ENCODE assay signal across 8 mouse cellular contexts in the genomic region with DNA sequence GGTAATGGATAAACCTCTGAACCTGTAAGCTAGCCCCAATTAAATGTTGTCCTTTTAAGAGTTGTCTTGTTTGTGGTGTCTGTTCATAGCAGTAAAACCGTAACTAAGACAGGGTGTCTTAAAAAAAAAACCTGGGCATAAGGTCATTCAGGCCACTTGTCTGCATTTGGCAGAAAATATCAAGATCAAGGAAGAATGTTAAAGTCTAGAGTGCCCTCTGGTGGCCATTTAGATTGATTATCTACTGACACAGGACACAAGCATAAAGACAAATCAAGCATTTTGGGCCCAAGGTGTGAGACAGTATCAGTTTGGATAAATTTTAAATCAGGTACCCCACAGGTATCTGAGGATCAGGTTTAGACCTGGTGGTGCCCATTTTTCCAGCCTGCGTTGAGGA. TPM values are rescaled to one million over a fixed set of nuclear protein-coding genes. Genes with fewer than 3 reads are reported as not detected.
DNase-seq lines count a peak whose midpoint lies in the region; ATAC-seq and TF ChIP-seq lines count a peak whose summit lies in the region.

No protein-coding gene starts in this region.

- H3K4me2 ChIP-seq in forebrain, postnatal 0 days (ENCODE audit: low read depth), result no peak overlapping the region
- H3K4me2 ChIP-seq in forebrain, embryonic 15.5 days (replicated peaks), result no peak overlapping the region
- H3K4me2 ChIP-seq in stomach, postnatal 0 days (replicated peaks; ENCODE audit: low read depth), result no peak overlapping the region

- no peak for TF ChIP-seq EP300 in stomach, postnatal 0 days (optimal IDR thresholded peaks at IDR 0.05)

- TF ChIP-seq CTCF in forebrain, postnatal 0 days (IDR thresholded peaks at IDR 0.05; ENCODE audit: low read depth), result peak; percentile 45
- peak; percentile 63 for TF ChIP-seq CTCF in stomach, postnatal 0 days (IDR thresholded peaks at IDR 0.05; ENCODE audit: low read depth)

- H3K4me3 ChIP-seq in forebrain, postnatal 0 days (ENCODE audit: low read depth, low read length), result no peak overlapping the region
- H3K4me3 ChIP-seq in forebrain, embryonic 15.5 days, result no peak overlapping the region
- no peak overlapping the region for H3K4me3 ChIP-seq in stomach, postnatal 0 days (ENCODE audit: low read depth, low read length)

- ATAC-seq in forebrain, postnatal 0 days, result no peak
- ATAC-seq in forebrain, embryonic 15.5 days (replicated peaks), result no peak
- ATAC-seq in stomach, postnatal 0 days (ENCODE audit: low FRiP score, low TSS enrichment), result no peak

- no peaks in the 10 kb centered on the region for H3K9me3 ChIP-seq in forebrain, postnatal 0 days (ENCODE audit: low read length)
- H3K9me3 ChIP-seq in forebrain, embryonic 15.5 days, result no peaks in the 10 kb centered on the region
- H3K9me3 ChIP-seq in stomach, postnatal 0 days (ENCODE audit: control insufficient read depth, low read length), result no peaks in the 10 kb centered on the region

- no peaks in the 10 kb centered on the region for H3K27me3 ChIP-seq in forebrain, postnatal 0 days (ENCODE audit: insufficient read depth, low read length)
- no peaks in the 10 kb centered on the region for H3K27me3 ChIP-seq in forebrain, embryonic 15.5 days
- no peaks in the 10 kb centered on the region for H3K27me3 ChIP-seq in stomach, postnatal 0 days (ENCODE audit: control insufficient read depth, insufficient read depth, low read length)

- peak; percentile 31 for DNase-seq in forebrain, postnatal 0 days
- DNase-seq in spleen, postnatal 36 days (ENCODE audit: low spot score in 2 of 2), result peak; percentile 14 to 28
- DNase-seq in spleen, postnatal 4 days (ENCODE audit: low spot score in 2 of 2), result no peak
- peak; percentile 43 for DNase-seq in forelimb bud, embryonic 11.5 days (ENCODE audit: low read depth, low spot score)
- DNase-seq in stomach, postnatal 0 days (ENCODE audit: low spot score), result no peak
- DNase-seq in thymus, postnatal 36 days, result no peak
- DNase-seq in urinary bladder, postnatal 4 days (ENCODE audit: low spot score in 2 of 2), result no peak

- no peaks in the 10 kb centered on the region for H3K36me3 ChIP-seq in forebrain, postnatal 0 days (ENCODE audit: insufficient read depth)
- H3K36me3 ChIP-seq in forebrain, embryonic 15.5 days, result no peaks in the 10 kb centered on the region
- H3K36me3 ChIP-seq in stomach, postnatal 0 days (ENCODE audit: control insufficient read depth, insufficient read depth, low read length), result no peaks in the 10 kb centered on the region

- no peaks in the 10 kb centered on the region for H3K4me1 ChIP-seq in forebrain, postnatal 0 days (ENCODE audit: insufficient read depth)
- no peaks in the 10 kb centered on the region for H3K4me1 ChIP-seq in forebrain, embryonic 15.5 days
- no peaks in the 10 kb centered on the region for H3K4me1 ChIP-seq in stomach, postnatal 0 days (replicated peaks; ENCODE audit: control insufficient read depth, insufficient read depth)

- H3K27ac ChIP-seq in forebrain, postnatal 0 days (ENCODE audit: low read depth, low read length), result no peak overlapping the region
- H3K27ac ChIP-seq in forebrain, embryonic 15.5 days (replicated peaks), result no peak overlapping the region
- H3K27ac ChIP-seq in stomach, postnatal 0 days (replicated peaks), result no peak overlapping the region

- 45% methylated on average over 2 of the region's 2 CpGs for WGBS in forebrain, postnatal 0 days
- 56% methylated on average over 2 of the region's 2 CpGs for WGBS in forebrain, embryonic 15.5 days
- WGBS in stomach, postnatal 0 days, result 55% methylated on average over 2 of the region's 2 CpGs

- no peak overlapping the region for H3K9ac ChIP-seq in forebrain, postnatal 0 days
- no peak overlapping the region for H3K9ac ChIP-seq in forebrain, embryonic 15.5 days (replicated peaks)
- no peak overlapping the region for H3K9ac ChIP-seq in stomach, postnatal 0 days (ENCODE audit: low read length)

RNA-seq across cellular contexts. Expression of a gene that starts 13.3 kb away (rescaled TPM):
- 22.4 and 26.2 TPM in 2 replicates for total RNA-seq in forebrain, postnatal 0 days (2014; rRNA removed)
- 6.8 and 10.6 TPM in 2 replicates for polyA plus RNA-seq in forebrain, postnatal 0 days (2015; fragmentation: Nextera tagmentation; extraction: Ambion mirVana)
- polyA plus RNA-seq in forebrain, embryonic 15.5 days (2015; fragmentation: Nextera tagmentation; extraction: Ambion mirVana), result 13.6 and 16.6 TPM in 2 replicates
- polyA plus RNA-seq in stomach, postnatal 0 days (2015; fragmentation: Nextera tagmentation; extraction: Ambion mirVana), result 2.5 and 2.8 TPM in 2 replicates

Comparison
In these comparisons a context has a peak if more than half of its experiments do, and no peak if none do; other contexts are left out.
1. DNase-seq: peak in forebrain, postnatal 0 days (single experiment), spleen, postnatal 36 days (2 of 2) and forelimb bud, embryonic 11.5 days (single experiment); none in spleen, postnatal 4 days (0 of 2), stomach, postnatal 0 days (single experiment), thymus, postnatal 36 days (0 of 2) and urinary bladder, postnatal 4 days (0 of 2).